18 mouse cellular contexts compared by ENCODE assay signal in genomic region chr10:117640595-117641078, GRCm38 (mm10).
"Had no signal": no experiment of that assay in that cellular context is flagged by ENCODE, and none has a peak within 500 bp of the region (broad histone marks: within the 10 kb centered on the region; RNA-seq: fewer than 3 reads in every experiment).

No protein-coding gene starts in this region.

- H3K27ac ChIP-seq: heart, embryonic 13.5 days; heart, embryonic 15.5 days; hindbrain, embryonic 13.5 days; hindbrain, embryonic 15.5 days; hindbrain, postnatal 0 days; limb, embryonic 12.5 days; liver, embryonic 13.5 days; liver, embryonic 15.5 days had no signal

- H3K27me3 ChIP-seq: heart, embryonic 13.5 days; hindbrain, embryonic 15.5 days; limb, embryonic 12.5 days; liver, embryonic 15.5 days had no signal

- H3K9me3 ChIP-seq: heart, embryonic 13.5 days; heart, embryonic 15.5 days; hindbrain, embryonic 13.5 days; hindbrain, embryonic 15.5 days; limb, embryonic 12.5 days; liver, embryonic 13.5 days; liver, embryonic 15.5 days had no signal

- H3K4me1 ChIP-seq: hindbrain, embryonic 13.5 days; hindbrain, embryonic 15.5 days had no signal

- DNase-seq: gastrocnemius, postnatal 10 days; gastrocnemius, postnatal 36 days; heart, postnatal 36 days; kidney, adult 11 months; kidney, adult 8-10 months; kidney, postnatal 10 days; layer of hippocampus, adult 9-11 months; layer of hippocampus, postnatal 36 days; left cerebral cortex, postnatal 4 days; liver, postnatal 0 days had no signal

- H3K4me3 ChIP-seq: heart, embryonic 13.5 days; heart, embryonic 15.5 days; hindbrain, embryonic 13.5 days; hindbrain, embryonic 15.5 days; limb, embryonic 12.5 days; liver, embryonic 13.5 days; liver, embryonic 15.5 days had no signal

- H3K36me3 ChIP-seq: heart, embryonic 13.5 days; heart, embryonic 15.5 days; hindbrain, embryonic 13.5 days; hindbrain, embryonic 15.5 days; liver, embryonic 13.5 days; liver, embryonic 15.5 days had no signal
